Mouse (Mus musculus): ENCODE results near the gene Trappc11.
"Not testable (repeated sequence)": the region's sequence is repeated elsewhere in the genome, so short reads cannot be mapped to it uniquely, and the experiment has no call there.

Trappc11 gene

GRCm38 (mm10) chr8:47482354-47483071 is 50.8 kb downstream of the Trappc11 start:
- DNase-seq: no peak

DNA sequence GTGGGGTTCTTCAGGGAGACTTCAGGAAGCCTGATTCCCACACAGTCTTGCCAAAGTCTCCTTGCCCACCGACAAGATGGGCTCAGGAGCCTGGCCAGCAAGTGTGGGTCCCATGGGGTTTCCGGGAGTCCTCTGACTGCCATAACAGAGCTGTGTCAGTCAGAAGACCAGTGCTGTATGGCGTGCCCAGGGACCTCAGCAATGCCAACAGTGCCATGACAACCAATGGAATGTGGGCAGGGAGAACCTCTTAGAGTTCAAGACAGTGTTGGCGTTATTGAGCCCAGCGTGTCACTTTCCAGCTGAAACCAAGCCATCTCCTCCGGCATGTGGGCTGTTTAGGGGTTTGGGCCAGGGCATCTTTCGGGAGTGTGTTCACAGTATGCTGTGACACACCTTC is 53.2 kb downstream of the Trappc11 start:
- no peak for DNase-seq

GRCm38 (mm10) chr8:47461650-47462049 is 71.6 kb downstream of the Trappc11 start:
- no peak for DNase-seq

DNA sequence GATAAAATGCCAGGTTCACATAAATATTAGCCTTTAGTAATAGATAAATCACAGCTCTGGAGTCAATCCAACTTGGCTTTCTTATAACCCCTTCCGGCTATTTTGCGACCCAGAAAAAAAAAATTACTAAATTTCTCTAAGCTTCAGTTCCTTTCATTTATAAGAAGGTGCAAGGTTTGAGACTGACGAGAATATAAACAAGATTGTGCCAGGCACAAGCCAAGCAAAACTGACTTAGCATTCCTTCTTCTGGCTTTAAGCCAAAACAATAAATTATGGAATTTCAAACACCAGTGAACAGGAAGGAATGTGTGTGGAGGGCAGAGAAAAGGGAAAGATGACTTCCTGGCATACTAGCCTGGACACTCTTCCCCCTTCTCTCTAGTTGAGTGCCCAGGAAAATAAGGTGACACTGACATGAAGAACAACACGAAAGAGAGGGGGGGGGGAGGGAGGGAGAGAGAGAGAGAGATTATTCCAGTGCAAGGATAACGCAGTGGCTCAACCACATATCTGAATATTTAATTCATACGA is 74.0 kb downstream of the Trappc11 start:
- no peak for DNase-seq

DNA sequence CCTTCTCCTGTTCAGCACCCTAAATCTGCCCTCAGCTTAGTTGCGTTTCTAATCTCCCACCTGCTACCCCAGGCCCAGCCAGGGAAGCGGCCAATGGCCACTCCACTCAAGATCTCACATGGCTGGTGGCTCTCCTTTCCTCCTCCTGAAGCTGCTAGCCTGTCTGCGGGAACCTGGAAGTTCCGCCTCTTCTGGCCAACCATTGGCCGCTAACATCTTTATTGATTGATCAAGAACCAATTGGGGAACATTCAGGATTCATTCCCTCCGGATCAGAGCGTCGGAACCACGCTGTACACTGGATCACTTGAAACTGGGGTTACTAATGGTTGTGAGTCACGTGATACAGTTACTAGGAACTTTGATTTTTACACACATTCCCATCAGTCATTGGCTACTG is 74.7 kb downstream of the Trappc11 start:
- DNase-seq: no peak

DNA sequence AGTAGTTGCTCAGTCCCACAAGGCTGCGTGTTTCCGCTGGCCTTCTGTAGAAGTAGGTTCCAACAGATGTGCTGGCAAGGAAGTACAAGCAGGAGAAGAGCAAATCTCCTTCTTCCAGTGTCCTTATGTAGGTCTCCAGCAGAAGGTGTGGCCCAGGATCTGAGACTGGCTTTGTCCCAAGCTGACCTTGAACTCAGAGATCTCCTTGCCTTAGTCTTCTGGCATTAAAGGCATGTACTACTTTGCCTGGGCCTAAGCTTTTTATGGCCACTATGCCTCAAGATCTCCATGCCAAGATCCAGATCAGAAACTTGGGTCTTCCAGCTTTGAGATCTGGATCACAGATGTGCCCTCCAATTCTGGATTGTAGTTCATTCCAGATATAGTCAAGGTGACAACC is 84.1 kb downstream of the Trappc11 start:
- not testable (repeated sequence) for DNase-seq

- no peak for DNase-seq
Observed at GRCm38 (mm10) chr8:47446312-47447046, 86.8 kb downstream of the Trappc11 start, which contains the start of gene Stox2. Gene Stox2, minus strand, starts transcription at chr8:47446362.

Measured in thymus, postnatal 14 days (tissue).